Mouse (Mus musculus): ENCODE measurements around the gene Plk3.
"Not testable (repeated sequence)": the region's sequence is repeated elsewhere in the genome, so short reads cannot be mapped to it uniquely, and the experiment has no call there.

The Plk3 gene

DNA sequence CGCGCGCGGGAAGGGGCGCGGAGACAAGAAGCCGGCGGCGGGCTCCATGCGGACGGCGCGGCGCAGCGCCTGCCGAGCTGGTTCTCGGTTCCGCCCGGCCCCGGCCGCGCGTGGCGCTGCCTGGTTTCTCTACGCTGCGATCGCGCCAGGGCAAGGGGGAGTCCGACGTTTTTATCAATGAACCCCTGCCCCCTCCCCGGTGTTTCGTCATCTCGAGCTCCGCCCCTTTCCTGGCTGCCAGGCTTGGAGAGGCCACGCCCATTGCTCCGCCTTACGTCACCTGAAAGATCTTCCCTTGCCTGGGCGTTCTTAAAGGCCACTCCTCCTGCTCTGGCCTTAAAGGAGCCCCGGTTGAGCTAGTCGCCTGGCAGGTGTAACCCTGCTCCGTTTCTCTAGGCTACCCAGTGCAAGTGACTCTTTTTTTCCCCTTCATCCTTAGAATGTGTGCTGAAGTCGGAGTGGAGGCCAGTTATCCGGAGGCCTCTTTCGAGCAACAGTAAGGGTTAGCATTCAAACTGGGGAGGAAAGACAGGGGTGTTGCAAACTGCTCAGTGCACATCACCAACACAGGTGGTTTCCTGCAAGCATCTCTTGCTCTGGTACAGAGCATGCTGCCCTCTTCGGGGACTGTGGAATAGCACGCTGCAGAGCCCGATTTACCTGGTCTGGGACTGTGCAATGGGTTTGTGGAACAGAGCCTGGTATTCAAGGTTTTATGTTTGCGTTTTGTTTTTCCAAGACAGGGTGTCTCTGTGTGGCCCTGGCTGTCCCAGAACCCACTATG lies at the start of gene Plk3:
Gene Plk3 (minus strand): TSS at position 147 of the 784 bp plus-strand sequence.
- peak; percentile 99 to 100 for DNase-seq (ENCODE audit: low spot score in 2 of 2)

DNA sequence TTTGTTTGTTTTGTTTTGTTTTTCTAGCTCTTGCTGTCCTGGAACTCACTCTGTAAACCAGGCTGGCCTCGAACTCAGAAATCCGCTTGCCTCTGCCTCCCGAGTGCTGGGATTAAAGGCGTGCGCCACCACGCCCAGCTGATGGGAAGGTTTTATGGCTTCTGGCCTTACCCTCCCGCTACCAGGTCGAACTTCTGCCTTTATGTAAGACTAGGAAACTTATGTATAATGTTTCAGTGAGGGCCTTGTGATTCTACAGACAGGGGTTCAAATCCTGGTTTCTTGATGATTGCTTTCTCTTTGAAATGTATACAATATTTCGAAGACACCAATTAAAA lies 49.0 kb upstream of the Plk3 start:
- DNase-seq (ENCODE audit: low spot score in 2 of 2), result not testable (repeated sequence)

DNA sequence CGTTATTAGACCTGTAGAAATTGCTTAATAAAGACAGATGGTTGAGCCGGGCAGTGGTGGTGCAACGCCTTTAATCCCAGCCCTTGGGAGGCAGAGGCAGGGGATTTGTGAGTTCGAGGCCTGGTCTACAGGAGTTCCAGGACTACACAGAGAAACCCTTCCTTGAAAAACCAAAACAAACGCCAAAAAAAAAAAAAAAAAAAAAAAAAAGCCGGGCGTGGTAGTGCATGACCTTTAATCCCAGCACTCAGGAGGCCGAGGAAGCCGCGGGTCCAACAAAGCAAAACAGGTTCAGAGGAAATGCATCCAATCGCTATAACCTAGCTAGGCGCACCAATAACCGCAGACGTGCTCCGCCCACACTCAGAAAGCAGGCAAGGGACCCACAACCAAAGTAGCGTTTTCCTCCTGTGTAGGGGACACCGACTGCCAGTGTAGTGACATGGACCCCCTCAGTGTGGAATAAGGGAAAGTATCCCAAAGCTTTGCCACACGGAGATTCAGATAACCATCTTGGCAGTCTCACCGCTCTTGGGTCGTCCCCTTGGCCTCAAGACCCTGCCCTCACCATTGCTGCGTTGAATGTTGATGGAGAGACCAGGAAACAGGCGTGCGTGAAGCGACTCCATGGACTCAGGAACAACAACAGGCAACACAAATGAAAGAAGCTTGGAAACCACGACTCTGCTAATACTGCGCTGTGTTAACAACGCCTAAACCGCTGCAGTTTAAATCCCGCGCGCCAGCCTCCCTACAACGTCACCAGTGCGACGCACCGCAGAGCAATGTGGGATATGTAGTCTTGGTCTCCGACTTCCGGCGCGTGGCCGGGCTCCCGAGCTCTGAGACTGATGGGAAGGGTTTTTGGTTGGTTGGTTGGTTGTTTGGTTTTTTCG lies 48.3 kb upstream of the Plk3 start, which contains the start of gene Kif2c:
Gene Kif2c (minus strand): TSS at position 777 of the 896 bp plus-strand sequence.
- peak; percentile 88 to 90 for DNase-seq (ENCODE audit: low spot score in 2 of 2)

DNA sequence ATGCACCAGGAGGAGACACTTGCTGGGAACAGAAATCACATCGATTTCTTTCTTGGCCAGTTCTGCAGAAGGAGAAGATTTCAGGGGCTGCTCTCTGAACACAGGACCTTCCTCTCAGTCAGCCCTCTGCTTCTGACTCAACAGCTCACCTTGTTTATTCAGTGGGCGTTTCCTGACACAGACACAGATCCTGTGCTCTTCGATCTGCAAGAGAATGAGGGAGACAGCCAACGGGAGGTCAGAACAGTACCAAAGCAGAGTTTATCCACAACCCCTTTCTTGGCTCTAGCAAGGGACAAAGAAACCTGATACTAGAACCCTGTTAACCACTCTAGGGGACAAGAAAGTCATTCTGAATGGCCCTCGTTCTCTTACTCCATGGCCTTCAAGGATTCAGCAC lies 36.2 kb upstream of the Plk3 start:
- no peak for DNase-seq (ENCODE audit: low spot score in 2 of 2)

DNA sequence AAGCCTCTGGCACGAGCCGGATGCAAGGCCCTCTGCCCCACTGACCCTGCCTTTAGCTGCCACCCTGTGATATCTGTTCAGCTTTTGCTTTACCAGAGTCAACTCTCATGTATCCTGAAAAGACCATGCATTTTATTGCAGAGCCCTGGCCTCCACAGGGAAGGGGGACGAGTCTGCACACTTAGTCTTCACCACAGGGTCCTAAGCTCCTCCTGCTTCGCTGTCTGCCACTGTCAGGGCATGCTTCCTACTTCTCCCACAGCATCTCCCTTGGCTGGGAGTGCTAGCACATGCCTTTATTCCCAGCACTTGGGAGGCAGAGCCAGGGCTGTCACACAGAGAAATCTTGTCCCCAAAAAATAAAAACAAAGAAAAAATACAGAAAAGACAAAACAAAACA lies 27.4 kb upstream of the Plk3 start:
- DNase-seq (ENCODE audit: low spot score in 2 of 2), result no peak

DNA sequence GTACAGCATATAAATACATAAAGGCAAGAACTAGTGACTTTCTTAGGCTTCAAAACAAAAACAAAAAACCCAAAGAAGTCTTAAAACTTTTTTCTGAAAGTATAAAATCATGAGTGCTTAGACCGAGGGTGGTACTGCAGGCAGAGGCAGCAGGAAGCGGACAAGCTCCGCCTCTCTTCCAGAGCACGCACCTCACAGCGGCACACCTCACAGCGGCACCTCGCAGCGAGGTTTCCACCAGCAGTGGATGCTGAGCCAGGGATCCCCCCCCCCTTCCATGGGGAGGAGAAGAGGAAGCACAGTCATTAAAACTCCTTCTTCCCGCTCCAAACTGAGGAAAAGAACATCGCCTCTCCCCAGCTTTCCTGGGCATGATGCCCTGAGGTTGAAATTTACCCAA lies 25.9 kb upstream of the Plk3 start:
- no peak for DNase-seq (ENCODE audit: low spot score in 2 of 2)

DNA sequence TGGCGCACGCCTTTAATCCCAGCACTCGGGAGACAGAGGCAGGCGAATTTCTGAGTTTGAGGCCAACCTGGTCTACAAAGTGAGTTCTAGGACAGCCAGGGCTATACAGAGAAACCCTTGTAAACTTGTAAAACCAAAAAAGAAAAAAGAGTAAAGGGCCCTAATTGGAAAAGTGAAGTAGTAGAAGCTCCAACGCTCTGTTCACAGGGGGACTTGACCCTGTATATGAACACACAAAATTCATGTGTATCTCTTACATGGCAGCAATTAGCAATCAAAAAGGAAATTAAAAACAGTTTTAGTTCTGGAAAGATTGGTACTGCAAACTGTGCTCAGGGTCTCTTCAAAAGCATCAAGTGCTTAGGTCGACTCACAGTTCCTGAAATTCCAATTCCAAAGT lies 22.6 kb upstream of the Plk3 start:
- DNase-seq (ENCODE audit: low spot score in 2 of 2), result no peak

DNA sequence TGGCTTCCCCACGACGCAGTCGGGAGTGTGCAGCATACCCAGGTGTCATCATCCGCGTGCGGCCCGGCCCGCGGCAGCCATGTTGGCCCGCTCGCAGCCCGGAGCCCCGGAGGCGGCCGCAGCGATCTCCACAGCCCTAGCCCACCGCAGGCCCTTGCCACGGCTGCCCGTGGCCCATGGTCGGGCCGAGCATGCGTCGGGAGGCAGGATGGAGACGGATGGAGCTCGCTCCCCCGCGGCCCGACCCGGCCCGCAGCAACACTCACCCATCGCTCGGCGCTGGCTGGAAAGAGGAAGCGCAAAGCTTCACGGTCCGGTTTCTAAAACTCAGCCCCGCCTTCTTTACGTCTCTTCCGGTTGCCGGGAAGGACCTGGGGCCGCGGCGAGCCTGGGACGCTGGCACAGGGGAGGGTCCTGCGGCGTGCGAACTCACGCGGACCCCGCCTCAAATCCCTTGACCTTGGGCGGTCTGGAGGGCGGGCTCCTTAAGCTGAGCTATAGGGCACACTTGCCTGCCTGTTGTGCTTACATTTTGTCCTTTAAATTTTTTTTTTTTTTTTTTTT lies 22.1 kb upstream of the Plk3 start, which contains the start of gene Rps8:
Gene Rps8 (minus strand): TSS at position 452 of the 564 bp plus-strand sequence.
- peak; percentile 72 to 79 for DNase-seq (ENCODE audit: low spot score in 2 of 2)

DNA sequence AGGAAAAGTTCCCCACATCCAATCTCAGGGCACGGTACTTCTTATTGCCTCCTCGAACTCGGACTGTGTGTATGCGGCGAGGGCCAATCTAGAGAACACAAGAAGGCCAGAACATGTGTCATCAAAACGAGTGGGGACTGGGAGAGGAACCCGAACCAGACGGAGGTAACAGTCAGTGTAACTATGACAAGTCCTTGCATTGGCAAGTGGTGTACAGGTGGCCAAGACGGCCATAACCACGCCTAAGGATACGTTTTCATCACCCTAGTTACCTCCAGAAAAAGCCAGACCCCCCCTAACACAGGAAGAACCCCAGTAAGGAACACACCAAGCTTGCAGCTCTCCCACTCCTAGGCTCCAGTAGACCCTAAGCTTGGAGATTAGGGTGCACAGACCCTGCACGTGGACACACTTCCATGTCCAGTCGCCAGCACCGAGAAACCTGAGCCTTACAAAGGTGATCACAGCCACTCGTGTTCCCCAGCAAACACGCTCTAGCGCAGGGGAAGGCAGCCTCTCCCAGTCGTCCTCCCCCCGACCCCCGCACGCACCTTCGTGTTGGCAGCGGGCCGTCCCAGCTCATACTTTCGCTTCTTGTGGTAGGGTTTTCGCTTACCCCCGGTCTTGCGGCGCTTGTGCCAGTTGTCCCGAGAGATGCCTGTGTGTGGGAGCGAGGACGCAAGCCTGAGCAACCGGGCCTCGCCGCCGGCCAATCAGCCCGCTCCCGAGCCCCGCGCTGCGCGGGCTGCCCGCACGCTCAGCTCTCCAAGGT lies 21.4 kb upstream of the Plk3 start:
- DNase-seq (ENCODE audit: low spot score in 2 of 2), result peak in 1 of 2 experiments; percentile 22

DNA sequence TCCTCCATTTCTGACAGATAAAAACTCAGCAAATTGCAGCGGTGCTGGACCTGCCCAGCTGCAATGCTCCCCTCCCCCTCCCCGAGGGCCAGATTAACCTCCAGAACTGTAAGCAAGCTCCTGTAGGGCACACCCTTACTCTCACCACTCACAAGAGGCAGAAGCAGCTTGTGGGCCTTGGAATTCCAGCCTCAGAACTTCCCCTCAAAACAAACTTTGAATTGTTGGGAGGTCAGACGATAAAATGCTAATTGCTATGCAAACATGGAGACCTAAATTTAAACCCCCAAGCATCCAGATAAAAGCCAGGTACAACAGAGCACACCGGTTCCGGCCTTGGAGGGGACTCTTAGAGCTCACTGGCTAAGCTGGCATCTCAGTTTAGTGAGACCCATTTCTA lies 19.0 kb upstream of the Plk3 start:
- DNase-seq (ENCODE audit: low spot score in 2 of 2), result no peak

DNA sequence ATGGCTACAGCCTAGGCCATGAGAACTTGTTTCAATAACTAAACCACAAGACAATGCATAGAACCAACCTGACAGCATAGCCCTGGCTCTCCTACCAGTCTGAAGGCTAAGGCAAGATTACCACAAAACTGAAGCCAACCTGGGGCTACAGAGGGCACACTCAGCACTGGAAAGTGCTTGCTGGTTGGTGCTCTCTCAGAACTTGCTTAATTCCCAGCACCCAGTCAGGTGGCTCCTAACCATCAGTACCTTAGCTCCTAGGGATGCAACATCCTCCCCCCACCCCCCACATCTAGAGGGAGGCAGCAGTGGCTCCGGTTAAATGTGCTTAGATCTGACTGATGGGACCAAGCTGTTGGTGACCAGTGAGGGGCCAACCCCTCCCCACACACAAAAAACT lies 17.7 kb upstream of the Plk3 start:
- DNase-seq (ENCODE audit: low spot score in 2 of 2), result no peak

DNA sequence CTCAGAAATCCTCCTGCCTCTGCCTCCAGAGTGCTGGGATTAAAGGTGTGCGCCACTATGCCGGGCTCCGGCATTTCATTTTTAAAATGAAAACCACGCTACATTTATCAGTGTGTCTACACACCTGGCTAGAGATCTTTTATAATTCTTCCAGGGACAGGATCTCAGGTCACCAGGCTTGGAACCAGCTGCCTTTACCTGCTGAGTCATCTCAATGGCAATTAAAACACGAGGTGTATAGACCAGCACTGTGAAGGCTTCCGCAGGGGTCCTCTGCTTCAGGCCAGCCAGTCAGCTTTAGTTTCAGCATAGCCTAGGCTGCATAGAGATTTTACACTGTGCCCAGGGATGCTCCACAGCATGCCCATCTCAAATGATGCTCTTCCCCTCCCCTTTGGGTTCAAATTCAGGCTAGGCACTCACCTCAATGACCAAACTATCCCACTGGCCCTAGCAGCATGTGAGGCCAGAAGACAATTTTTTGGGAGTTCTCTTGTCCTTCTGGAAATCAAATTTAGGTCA lies 16.5 kb upstream of the Plk3 start:
- no peak for DNase-seq (ENCODE audit: low spot score in 2 of 2)

DNA sequence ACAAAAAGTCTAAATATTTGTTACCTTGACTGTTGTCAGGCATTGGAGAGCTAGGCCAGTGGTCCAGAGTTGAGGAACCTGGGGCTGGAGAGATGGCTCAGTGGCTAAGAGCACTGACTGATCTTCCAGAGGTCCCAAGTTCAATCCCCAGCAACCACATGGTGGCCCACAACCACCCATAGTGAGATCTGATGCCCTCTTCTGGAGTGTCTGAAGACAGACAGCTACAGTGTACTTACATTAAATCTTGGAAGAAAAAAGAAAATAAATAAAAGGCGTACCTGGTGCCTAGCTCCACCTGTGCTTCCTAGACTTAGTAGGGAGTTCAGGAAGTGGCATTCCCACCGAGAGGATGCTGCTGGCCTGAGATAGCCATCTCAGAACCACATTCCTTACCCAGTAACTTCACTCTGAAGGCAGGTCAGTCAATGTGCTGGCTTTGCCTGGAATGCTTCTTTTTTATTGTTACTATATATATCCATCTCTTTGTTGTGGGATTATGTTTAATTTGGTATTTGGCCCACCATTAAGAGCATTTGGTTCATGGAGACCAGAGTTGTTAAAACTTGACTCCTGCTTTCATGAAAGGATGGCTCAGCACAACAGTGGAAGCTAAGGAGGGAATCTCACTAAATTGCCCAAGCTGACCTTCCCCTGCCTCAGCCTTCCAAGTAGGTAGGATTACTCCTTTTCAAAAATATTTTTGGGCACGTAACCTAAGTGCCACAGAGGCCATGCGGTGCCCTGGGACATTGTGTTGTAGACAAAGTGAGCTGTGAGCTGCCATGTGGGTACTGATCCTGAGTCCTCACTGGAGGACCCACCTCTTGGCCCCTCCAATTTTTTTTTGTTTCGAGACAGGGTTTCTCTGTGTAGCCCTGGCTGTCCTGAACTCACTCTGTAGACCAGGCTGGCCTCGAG lies 15.8 kb upstream of the Plk3 start:
- DNase-seq (ENCODE audit: low spot score in 2 of 2), result no peak

DNA sequence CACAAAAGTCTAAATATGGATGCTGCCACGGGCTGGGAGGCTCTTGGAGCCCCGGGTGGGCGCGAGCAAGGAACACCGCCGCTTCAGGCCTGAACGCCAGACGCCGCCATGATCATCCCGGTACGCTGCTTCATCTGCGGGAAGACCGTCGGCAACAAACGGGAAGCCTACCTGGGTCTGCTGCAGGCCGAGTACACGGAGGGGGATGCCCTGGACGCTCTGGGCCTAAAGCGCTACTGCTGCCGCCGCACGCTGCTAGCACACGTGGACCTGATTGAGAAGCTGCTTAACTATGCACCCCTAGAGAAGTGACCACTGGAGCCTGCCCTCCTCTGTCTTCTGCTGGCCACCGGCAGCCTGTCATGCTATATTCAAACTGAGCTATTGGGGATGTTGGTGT lies 15.1 kb upstream of the Plk3 start:
- DNase-seq (ENCODE audit: low spot score in 2 of 2), result no peak

DNA sequence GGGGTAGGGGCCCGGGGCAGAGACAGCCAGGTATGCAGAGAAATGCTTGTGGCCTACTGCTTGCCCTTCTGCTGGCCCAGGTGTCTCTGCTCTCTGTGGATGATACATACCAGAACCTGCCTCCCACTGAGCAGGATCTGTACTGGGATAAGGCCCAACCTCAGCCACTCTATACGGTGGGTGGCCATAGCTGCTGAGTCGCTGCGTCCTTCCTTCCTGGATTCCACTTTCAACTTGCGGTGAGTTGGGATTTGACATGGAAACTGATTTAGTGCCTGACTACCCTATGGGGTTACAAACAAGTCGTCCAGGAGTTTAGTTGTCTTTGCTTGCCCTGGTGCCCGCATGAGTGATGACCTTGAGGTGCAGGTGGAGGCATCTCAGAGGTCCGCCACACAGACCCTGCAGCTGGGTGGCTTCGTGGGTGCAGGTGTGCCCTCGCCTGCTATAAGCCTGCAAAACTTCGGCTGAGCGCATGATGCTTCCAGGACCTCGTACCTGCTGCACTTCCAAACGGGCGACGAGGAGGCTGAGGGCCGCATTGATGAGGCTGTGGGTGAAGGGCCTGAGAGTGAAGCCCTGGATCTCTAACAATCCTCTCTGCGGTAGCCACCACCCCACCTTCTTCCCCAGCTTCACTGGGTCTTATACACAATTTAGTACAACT lies 14.4 kb upstream of the Plk3 start:
- no peak for DNase-seq (ENCODE audit: low spot score in 2 of 2)

DNA sequence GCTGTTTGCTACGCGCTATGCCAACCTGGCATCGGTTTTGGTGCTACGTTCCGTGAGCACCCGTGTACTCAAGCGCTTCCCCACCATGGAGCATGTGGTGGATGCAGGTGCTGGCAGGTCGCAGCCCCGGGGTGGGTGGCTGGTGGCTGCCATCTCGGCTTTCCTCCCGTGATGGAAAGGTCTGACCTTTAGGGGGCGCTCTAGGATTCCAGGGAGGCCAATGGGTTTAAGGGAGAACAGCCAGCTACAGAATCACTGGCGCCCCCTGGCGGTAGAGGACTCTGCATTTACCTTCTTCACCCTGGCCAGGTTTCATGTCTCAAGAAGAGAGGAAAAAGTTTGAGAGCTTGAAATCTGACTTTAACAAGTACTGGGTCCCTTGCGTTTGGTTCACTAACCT lies 12.4 kb upstream of the Plk3 start:
- DNase-seq (ENCODE audit: low spot score in 2 of 2), result peak; percentile 87 to 93

DNA sequence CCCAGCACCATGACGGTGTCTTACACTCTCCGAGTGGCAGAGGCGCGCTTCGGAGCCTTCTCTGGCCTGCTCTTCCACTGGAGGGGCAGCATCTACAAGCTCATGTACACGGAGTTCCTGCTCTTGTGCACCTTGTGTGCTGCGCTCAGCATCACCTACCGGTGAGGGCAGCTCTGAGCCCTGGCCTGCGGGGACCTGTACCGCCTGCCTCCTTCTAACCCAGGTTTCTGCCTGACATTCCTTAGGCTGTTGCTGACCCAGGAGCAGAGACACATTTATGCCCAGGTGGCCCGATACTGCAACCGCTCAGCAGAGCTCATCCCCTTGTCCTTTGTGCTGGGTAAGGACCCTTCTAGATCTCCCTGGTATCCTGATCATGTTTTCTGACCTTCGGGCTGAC lies 11.5 kb upstream of the Plk3 start:
- DNase-seq (ENCODE audit: low spot score in 2 of 2), result no peak

DNA sequence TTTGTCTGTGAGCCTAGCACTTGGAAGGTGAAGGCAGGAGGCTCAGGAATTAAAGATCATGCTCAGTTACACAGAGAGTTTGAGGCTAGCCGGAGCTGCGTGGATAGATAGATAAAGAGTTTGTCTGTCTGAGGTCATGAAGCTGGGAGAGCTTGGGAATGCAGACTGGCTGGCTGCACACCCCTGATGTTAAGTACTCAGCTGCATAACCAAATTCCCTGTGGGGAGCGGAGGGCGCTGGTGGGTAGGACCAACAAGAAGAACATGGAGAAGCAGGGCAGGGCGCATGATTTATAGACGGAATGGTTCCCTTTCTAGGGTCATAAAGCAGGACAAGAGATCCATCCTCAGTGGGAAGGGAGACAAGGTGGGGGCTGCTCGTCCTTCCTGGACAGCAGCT lies 9.3 kb upstream of the Plk3 start:
- DNase-seq (ENCODE audit: low spot score in 2 of 2), result no peak

DNA sequence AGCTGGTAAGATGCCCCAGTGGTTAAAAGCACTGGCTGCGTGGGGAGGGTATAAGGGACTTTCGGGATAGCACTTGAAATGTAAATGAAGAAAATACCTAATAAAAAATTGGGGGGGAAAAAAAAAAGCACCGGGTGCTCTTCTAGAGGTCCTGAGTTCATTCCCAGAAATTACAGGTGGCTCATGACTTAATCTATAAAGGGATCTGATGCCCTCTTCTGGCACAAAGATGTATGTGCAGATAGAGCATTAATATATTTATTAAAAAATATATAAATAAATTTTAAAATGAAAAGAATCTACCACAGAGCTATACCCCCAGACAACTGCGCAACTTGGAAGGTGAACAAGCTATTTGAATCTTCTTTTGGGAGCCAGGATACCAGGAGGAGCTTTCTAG lies 6.8 kb upstream of the Plk3 start:
- DNase-seq (ENCODE audit: low spot score in 2 of 2), result no peak

DNA sequence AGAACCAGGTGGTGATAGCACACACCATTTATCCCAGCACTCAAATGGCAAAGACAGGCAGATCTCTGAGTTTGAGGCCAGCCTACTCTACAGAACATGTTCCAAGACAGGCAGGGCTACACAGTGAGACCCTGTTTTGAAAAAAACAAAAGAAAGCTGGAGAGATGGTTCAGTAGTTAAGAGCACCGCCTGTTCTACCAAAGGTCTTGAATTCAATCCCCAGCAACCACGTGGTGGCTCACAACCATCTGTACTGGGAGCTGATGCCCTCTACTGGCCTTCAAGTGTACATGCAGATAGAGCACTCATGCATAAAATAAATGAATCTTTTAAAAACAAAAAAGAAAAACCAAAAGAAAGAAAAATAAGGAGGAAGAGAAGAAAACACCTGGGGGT lies 5.5 kb upstream of the Plk3 start:
- DNase-seq (ENCODE audit: low spot score in 2 of 2), result peak; percentile 54 to 58
